Mouse (Mus musculus) liver (tissue): Measurements from ENCODE around the gene Ipmk.
A peak's percentile ranks its signal among the peaks of the same experiment; 100 is the strongest.

Source experiments
- DNase-seq: peaks from one replicate; pipeline ENCODE4 v3.0.0-alpha.2; 2020; ENCODE audit warnings: mixed read lengths

Gene Ipmk

DNA sequence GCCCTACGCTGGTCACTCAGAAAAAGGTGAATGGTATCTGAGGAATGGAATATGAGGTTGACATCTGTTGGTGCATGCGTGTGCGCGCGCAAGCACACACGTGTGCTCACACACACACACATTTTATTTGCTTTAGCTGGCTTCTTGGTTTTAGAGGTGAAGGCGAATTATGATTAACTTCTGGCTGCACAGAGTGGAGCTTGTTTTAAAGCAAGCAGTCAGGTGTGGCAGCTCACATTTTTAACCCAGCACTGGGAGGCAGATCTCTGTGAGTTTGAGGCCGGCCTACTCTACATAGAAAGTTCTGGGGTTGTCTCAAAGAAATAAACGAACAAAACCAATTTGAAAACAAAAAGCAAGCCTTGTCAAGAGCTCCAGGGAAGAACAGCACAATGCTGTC lies 6.3 kb upstream of the Ipmk start:
- DNase-seq: no peak

DNA sequence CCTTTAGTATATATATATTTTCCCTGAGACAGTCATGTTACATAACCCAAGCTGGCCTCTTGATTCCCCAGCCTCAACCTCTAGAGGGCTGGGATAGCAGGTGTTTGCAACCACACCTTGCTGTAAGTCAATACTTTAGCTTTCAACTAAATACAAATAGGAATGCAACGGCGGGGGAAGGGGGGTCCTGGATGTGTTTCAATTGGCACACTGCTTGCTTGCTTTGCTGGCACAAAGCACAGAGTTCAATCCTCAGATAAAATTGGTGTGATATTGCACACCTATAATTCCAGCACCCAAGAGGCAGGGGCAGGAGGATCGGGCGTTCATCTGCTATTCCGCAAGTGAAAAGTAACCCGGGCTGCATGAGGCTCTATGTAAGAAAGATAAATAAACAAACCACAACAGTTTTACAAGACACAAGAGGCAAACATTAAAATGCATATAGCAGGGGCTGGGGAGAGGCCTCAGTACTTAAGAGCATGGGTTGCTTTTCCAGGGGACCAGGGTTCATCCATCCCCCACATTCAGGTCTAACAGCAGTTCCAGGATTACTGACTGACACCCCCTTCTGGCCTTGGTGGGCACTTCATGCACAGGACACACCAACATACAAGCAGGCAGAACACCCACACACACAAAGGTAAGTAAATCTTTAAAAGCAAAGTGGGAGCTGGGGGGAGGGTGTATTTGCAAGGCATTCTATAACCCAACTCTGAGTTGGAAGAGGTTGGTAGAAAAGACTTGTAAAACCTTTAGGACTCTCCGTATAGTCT lies 5.3 kb upstream of the Ipmk start:
- peak; percentile 33 for DNase-seq

- no peak for DNase-seq
Observed at GRCm38 (mm10) chr10:71343130-71343529, 4.4 kb upstream of the Ipmk start.

DNA sequence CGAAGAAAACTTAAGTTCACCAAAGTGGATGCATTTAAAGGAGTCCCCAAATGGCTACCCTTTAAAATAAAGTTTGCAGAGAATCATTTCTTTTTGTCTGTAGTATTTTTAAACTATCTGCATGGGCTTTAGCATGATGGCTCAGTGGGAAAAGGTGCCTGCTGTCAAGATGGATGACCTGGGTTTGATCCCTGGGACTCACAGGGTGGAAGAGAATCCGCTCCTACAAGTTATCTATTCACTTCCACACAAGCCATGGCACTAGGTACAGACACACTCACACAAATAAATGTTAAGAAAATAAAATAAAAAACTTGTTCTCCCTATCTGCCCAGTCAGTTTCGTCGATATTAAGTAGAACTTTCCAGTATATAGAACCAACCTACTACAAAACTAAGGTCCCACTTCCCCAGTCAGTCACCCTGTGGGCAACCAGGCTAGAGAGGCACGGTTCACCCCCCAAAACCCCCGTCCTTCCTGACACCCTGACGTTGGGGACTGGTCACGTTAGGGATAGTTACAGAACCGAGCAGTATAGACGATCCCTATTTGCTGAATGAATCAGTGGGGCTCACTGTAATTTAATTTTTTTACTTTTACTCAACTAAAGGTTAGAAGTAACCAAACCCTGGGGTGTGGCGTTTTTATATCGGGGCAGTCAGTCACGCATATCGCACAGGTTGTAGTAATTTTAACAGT lies 3.8 kb upstream of the Ipmk start:
- no peak for DNase-seq

- peak; percentile 97 for DNase-seq
Observed at GRCm38 (mm10) chr10:71344579-71345143, 2.9 kb upstream of the Ipmk start, which contains the start of gene Cisd1. TSS of gene Cisd1 (minus strand) at chr10:71344954.

- no peak for DNase-seq
Observed at GRCm38 (mm10) chr10:71346106-71346505, 1.5 kb upstream of the Ipmk start.

GRCm38 (mm10) chr10:71346722-71347508 lies 648 bp upstream of the Ipmk start:
- no peak for DNase-seq

DNA sequence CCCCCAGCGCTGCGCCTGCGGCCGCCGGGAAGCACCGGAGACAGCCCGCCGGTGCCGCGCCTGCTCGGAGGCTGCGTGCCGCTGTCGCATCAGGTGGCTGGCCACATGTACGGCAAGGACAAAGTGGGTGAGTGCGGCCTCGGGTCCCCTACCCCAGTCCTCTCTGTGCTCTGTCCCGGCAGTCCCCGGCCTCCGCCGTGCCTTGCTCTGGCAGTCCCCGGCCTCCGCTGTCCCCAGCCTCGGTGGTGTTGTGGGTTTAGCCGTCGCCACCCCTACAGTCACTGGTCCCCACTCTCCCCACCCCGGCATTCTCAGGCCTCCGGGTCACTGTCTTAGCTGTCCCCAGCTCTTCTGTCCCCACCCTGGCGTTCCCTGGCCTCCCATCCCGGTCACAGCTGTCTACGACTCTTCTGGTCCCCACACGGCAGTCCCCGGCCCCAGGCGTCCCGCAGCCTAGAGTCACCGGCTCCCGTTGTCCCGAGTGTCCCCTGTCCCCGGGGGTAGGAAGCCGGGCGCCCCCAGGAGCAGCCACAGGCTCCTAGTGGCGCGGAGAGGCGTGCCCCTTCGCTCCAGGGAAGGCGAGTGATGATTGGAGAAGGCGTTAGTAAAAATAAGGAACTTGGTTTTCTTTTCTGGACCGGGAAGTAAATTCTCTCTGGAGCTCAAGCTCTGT lies 537 bp downstream of the Ipmk start:
- peak; percentile 55 for DNase-seq

GRCm38 (mm10) chr10:71348637-71349280 lies 1.2 kb downstream of the Ipmk start:
- peak; percentile 38 for DNase-seq

DNA sequence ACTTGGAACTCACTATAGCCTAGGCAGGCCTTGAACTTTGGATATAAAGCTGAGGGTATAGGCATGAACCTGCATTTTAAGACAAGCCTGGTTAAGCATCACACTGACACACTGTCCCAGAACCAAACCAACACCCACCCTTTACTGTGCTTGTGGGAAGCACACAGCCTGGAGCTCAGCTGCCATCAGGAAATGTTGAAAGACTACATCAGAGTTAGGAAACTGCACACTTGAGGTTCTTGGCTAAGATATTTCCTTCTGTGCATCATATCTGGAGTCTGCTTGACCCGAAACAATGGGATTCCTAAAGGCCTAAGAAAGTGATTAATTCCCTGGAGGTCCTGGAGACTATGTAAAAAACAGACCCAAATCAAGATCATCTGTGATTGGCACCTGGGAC lies 1.7 kb downstream of the Ipmk start:
- no peak for DNase-seq

- DNase-seq: no peak
Observed at GRCm38 (mm10) chr10:71351301-71351700, 3.7 kb downstream of the Ipmk start.

DNA sequence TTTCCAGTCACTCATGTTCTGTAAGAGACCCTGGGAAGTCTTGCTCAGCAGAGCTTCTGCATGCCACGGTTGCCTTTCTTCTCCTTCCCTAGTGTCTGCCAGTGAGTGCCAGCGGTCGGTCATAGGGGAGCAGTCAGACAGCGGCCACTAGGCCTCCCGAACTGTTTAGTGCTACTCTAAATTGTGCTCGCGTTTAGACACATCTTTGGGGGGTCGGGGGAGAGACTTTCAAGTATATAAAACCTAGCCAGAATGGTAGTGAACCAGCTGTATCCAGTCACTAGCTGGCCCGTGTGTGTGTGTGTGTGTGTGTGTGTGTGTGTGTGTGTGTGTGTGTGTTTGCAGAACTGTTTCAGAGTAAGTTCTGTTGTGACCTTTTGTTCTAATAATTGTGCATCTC lies 6.3 kb downstream of the Ipmk start:
- no peak for DNase-seq

GRCm38 (mm10) chr10:71354947-71355346 lies 7.4 kb downstream of the Ipmk start:
- DNase-seq: no peak

DNA sequence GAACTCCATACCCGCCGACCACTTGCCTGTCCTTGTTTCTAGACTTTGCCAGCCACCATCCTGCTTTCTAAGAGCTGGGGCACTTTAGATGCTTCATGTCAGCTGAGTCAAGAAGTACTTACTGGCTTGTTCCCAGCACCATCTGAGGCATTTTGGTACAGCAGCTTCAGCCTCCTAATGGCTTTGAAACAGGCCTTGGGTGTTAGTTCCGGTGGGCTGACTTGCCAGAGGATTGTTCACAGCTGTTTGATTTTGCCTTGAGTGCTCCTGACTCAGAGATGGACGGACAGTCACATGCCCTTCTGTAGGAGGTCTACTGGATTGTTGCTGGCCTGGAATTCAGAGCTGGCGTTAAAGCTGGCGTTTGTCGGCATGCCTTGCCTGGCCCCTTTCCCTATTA lies 13.5 kb downstream of the Ipmk start:
- no peak for DNase-seq

DNA sequence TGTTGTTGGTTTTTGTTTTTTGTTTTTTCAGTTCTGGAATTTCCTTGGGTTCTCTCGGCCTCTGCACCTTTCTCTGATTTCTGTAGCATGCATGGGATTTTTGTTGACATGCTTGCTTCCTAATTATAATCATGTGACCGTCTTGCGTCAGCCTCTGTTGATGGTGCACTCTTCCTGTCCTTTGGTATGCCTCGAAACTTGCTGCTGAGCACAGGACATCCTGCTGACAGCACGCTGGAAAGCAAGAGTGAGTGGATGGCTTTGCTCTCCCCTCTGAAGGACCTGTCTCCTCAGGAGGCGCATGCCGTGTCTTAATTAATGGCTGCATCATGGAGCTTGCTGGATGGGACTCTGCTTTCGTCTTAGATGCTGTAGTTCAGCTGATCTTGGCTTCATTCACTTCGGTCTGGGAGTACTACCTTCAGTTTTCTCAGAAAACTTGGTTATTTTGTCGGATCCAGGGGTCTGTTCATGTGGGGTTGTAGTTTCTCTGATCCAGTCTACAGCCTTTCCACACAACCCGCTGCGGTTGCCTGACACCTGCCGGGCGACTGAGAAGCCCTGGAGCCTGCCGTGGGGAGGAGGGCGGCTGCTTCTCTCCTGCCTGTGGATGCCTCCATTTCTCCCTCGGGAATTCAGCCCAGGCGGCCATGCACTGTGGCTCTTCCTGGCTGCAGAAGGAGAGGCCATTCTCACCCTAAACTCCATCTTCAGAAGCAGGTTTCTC lies 14.4 kb downstream of the Ipmk start:
- no peak for DNase-seq

DNA sequence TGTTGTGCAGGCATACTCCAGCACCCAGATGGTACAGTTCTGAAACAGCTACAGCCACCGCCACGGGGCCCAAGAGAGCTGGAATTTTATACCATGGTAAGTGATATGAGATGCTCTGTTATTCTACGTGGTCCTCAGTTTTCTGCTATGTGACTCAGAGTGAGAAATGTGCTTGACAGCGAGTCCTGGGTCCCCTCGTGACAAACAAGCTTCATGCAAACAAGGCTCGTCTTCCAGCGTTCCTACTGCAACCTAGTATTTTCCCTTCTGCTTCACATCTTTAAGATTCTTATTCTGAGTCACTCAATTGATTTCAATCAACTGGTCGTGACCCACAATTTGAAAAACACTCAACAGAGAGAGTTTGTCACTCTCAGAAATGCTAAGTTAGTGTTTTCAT lies 15.9 kb downstream of the Ipmk start:
- DNase-seq: no peak

DNA sequence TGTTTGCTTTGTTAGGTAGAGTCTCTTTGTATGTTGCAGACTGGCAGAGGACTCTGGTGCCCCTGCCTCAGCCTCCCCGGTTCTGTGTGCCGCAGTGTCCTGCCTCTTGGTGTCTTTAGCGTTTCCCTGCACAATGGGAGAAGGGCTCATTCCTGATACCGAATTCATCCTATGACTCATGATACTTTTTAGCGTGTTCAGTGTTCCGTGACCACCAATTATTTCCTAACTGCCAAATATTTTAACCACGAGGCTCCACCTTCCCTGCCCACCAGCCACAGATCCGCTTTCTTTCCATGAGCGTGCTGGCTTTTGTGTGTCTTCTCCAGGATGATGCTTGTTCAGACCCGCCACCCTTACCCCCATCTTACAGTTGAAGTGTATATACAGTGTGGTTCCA lies 16.3 kb downstream of the Ipmk start:
- no peak for DNase-seq

GRCm38 (mm10) chr10:71368128-71368940 lies 20.8 kb downstream of the Ipmk start:
- DNase-seq: no peak

- no peak for DNase-seq
Observed at GRCm38 (mm10) chr10:71369466-71369865, 21.9 kb downstream of the Ipmk start.

- DNase-seq: no peak
Observed at GRCm38 (mm10) chr10:71371881-71372280, 24.3 kb downstream of the Ipmk start.

DNA sequence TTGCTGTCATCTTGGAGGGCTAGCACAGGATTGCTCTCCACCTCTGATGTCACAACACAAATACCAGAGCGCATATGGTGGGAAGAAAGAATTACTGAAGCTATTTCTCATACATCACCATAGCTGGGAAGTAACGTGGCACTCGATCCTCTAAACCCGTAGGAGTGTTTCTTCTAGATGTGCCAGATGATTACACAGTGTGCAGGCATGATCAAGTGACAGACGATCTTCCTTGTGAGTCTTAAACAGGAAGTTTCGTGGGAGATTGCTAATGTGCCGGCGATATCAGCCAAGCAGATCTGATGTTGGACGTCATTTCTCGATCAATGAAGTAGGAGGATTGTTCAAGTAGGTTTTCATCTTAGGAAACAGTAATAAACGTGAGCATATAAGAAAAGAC lies 26.1 kb downstream of the Ipmk start:
- DNase-seq: no peak
